Mouse (Mus musculus) layer of hippocampus, adult 18-20 months (tissue): ENCODE data around the gene Pctp. TPM values are rescaled to one million over a fixed set of nuclear protein-coding genes. Genes with fewer than 3 reads are reported as not detected.

Experiments used
- DNase-seq, 2 experiments: peaks; one replicate each; pipeline ENCODE4 v3.0.0; 2022; ENCODE audit warnings: low spot score in 2 of 2
- total RNA-seq, 2 experiments: library from RNA; stranded (reverse); gene quantifications; 2 replicates each; pipeline ENCODE4 v1.2.3; 2021

Pctp gene
- total RNA-seq, 2 experiments from 2014 or later: 1.5 to 1.8 TPM

DNA sequence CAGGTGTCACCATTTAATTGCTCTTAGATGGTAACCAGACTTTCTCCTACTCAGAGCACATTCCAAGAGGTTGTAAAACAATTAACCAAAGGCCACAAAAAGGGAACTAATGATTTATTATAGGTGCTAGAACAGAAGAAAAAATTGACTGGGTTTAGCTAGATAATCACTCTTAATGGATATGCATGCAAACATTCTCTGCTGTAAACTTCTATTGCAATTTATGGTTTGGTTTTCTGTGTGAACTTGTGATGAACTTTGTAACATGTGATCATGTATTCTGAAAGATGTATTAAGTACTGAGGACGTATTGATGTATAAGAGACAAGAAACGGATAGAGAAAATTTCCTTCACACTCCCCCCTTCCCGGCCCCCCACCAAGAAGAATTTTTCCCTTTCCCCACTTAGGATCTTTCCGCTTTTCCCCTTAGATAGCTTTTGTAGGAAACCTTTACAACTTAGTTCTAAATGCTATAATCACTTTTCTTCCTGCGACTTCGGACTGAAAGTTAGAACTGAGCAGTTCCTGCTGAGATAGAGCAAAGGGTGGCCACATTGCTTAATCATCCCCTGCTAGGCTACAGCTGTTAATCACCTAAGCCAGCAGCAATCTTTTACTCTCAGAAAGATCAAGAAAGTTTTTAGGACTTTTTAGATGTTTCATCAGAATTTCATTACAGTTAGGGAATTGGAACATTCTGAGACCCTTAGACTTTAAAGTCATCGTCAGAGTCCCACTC is 5.3 kb upstream of the Pctp start:
- no peak for DNase-seq

DNA sequence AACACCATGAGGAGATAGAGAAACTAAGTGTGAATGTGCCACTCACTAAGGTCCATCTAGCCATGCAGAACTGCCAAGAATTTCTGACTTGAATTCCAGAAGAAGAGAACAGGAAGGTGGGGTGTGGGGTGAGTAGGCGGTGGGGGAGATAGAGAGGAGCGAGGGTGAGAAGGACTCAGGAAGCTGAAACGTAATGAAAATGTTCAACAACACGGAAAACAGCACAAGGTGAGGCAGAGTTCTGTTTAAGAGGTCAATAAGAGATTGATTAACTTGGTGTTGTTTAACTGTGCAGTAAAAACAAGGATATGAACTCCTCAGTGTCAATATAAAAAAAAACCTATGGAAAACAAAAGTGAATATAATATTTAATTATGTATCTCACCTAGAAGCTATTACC is 3.4 kb upstream of the Pctp start:
- no peak for DNase-seq

DNA sequence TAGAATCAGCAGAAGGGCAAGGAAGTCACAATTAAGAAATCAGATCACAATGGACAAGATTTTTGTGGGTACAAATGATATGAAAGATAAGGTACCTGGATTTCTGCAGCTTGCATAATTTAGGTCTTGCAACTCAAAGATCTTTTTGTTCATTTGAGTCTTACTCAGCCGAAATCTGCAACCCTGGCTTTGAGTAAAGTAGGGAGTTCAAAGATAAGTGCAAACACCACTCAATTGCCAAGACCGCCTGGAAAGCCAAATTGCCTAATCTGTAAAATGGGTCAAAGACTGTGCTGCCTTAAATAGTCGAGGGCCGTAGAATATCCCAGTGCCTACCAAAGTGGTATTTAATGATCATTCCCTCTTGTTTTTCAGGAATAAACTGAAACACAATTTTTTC is 692 bp upstream of the Pctp start:
- DNase-seq: no peak

DNA sequence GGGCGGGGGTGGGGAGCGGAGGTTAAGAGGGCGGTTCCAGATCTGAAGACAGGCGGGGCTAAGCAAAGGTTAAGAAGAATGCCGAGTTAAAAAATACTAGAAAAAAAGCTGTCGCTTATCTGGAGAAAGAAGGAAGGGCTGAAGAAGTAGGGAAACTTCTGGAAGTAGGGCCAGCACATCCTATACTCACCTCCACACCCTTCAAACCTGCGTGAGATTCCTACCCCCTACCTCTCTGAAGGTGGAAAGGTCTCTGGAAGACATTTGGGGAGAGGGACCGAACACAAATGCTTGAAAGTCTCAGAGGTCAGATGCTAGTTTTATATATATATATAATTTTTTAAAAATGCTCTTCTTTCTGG is 274 bp upstream of the Pctp start:
- DNase-seq: no peak

DNA sequence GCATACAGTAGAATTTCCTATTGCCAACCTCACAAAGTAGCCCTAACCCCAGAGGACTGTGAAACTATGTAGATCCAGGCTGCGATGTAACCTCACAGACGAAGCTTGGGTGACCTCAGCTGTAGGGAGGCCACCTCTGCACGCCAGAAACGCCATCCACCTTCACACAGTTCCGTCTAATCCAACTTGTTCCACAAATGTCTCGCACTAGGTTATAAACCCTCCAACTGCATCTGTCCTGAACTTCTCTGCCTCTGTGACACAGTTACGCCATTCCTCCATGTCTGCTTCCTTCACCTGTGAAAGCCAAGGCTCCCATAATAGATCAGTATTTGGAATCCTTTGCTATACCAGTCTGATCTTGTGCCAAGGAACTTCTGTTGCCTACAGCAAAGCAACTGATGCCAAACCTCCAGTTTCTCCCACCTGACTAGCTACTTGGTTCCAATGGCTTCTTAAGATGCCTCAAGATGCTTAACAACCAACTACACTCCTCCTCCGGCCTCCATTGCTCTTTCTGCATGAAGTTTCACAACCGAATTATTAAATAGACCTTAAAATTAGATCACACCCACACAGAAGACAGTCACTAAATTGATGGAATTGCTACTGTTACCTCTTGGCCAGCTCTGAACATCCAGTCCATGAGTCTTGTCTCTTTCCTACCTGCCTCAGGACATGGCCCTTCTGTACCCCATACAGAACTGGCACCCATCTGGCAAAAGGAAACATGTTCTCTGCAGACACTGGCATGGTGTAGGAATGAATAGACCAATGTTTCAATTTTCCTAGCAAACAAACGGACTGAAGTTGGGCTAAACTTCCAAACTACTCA is 1.1 kb downstream of the Pctp start:
- no peak for DNase-seq

DNA sequence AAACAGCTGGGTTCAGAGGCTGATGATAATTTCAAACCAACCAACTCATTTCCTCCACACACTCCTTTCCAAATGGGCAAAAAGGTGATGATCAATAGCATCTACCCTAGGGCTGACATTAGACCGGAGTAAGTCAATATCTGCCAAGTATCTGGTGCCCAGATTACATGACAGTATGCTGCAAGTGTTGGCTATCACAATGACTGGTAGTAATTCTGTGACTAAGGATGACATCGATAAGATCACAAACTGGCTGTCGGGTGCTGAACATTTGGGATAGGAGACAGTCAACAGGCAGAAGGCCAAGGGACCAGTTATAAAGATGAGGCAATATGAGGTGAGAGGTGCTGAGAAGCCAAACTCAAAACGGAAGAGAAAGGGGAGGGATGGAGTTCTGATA is 2.0 kb downstream of the Pctp start:
- no peak for DNase-seq

DNA sequence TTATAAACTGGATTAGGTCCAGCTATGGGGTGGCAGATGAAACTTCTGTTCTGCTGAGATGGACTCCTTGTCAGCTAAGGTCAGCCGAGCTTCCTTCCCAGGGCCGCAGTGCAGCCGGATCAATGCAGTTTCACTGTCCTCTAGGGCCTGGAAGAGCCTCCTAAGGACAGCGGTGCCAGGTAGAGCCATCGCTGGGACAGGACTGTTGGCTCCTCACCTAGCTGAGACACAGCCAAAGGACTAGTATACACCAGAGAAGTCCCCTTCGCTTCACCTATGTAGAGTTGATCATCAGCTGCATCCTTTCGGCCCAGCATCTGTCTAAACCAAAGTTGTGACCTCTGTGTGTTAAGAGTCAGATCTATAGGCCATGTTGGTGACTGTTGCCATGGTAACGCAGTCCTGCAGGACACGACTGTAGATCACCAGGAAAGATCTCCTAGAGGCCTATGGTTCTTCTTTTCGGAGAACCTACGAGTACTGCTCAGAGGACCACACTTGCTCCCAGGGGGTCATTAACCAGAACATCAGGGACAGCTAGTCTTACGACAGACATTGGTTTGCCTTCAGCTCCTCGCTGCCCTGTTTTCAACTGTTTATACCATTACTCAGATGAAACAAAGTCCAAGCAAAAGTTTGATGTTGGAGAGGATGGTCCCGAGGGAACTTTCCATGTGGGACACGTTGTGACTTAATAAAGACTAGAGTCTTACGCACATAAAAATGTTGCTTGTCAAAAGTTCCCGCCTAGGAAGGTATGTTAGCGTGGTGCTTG is 3.5 kb downstream of the Pctp start:
- DNase-seq: no peak

DNA sequence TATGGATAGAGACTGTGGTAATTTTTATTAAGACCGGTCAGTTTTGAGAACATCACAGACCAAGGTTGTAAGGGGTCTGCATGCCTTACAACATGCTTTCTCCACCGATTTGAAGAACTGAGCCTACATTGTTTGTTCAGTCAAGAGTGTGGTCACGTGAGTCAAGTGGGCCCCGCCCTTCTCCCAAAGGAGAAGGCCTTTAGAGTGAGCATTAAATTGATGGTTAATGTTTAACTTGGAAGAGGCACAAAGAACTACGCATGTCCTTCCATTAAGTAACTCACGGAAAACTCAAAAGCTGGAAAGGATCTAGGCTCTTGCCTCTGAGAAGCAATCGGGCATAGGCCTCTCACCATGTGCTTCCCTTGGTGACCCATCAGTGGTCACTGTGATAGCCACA is 5.8 kb downstream of the Pctp start:
- no peak for DNase-seq

DNA sequence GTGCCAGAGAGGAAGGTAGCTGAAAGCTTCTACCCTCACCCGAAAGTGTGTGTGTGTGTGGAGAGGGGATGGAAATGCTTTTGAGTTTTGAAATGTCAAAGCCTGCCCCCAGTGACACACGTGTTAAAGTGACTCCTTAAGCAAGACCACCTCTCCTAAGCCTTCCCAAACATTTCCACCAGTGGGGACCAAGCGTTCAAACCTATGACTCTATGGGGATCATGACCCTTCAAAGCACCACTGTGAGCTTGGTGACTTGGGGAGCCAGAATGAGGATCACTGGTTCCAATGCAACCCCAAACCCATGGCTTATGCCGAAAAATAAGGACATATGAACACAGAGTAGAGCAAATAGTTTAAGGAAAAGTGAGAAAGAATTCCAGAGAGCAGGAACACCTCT is 6.3 kb downstream of the Pctp start:
- no peak for DNase-seq

DNA sequence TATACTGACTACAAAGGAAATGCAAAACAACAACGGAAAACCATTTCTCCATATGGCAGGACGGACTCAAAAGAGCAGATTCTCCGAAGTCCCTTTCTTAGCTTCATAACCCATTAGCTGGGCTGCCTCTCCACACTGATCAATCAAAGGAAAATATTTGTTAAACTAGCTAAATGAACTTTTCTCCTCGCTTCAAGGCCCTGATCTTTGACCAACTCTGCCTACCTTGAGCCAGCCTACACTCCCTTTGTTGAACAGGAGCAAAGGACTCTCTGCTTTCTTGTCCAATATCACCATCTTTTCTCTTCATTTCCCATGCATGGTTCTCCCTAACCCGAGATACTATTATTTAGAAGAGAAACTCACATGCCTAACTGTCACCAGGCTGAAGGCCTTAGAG is 7.1 kb downstream of the Pctp start:
- no peak for DNase-seq

DNA sequence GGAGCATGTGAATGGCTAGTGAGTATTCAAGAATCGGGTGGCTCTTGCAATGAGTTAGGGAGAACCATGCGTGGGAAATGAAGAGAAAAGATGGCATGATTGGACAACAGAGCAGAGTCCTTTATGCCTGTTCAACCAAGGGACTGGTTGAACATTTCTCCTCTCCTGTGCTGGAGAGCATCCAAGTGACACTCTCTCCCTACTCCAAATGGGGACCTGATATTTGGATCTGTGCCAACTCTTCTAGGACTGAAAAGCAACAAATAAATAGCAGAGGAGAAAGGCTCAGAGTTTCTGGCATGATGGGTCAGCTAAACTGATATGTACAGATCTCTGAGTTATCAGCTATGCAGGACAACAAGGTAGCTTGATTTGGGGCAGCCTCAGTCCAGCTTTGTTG is 8.0 kb downstream of the Pctp start:
- DNase-seq: no peak

DNA sequence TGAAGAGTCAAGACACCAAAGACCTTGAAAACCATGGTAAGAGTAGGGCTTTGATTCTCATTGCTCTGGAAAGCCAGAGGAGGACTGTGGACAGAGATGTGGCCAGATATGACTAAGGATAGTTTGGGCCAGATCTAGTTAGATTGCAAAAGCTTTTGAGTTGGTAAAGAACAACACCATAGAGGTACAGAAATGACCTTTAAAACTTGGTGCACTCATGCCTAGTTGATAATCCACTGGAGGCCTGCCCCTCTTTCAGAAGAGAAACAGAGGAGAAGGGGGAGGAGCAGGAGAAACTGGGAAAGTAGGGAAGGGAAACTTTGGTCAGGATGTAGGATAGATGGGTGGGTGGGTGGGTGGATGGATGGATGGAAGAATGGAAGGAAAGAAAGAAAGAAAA is 11.0 kb downstream of the Pctp start:
- no peak for DNase-seq

DNA sequence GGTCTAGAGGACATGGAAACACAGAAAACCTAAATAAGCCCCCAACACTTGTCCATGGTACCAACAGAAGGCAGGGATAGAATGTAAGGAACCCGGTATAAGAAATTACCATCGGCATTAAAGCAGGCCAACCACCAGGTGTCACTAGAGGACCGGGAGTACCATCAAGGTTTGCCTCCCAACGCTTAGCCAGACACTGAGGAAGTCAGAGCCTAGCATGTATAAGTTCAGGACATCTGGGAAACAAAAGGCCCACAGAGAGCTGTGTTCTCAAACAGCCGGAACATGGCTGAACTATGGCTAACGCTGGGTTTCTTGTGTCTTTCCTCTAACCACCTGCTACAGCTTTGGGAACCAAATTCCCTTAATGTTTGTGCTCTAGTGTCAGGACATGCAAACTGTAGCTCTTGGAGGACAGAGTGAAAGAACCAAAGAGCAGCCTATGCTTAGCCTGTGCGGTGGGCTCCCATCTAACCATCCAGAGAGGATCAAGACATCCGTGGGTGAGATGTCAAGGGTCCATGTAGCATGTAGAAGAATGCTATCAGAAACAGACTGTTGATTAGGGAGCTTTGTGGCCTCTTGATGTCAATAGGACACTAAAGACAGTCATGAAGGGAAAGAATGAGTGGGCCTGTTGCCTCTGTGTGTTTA is 13.6 kb downstream of the Pctp start:
- DNase-seq: peak; percentile 30 to 75

DNA sequence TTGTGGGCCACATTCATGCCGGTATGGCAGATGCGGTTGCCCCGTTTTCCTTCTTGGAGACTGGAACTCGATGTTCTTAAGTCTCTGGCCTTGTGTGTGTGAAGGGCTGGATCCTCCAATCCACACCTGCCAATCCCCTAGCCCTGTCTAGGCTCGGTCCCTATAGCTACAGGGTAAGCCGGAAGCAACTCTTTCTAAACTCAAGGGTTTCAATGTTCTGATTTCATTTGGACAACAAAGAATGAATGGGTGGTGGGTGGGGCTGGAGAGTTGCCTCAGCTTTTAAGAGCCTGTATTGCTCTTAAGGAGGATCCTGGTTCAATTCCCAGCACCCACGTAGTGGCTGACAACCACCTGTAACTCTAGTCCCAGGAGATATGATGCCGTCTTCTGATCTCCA is 16.2 kb downstream of the Pctp start:
- no peak for DNase-seq

DNA sequence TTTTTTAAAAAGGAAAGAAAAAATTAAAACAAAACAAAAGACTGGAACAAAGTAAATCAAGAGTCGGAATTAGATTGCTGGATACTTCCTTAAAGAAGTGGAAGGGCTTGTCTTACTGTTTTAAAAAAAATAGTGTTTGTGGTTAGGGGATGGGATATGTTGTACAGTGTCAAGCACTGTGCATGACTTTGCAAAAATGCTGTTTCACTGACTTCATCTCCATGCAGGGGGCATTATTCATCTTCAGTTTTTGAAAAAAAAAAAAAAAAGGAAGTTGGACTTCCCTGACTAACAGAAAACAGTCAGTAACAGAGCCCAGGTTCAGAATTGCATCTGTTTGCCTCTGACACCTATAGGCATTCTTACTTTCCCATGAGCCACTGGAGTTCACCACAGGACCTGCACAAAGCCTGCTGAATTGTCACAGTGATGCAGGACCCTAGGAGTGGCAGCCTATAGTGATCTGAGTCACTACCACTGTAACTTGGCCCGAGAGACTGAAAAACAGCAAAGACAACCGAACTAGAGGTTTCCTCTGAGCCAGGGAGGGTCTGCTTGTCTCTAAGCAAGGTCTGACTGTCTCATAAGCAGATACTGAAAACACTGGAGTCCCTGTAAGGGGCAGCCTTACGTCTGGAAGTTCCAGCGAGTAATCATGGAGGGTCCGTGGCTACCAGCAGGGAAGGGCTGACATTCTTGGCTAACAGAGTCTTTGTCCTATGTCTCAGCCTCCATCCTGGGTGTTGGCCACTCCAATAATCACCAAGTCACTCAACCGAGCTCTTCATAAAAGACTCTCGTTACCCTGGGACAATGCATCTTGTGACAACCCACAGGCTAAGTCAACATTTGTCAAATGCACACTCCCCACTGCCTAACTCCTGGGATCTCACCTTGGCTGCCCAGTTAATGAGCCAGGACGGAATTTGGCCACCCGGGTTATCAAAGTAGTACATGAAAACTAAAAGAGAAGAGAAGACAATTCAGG is 17.2 kb downstream of the Pctp start:
- no peak for DNase-seq

DNA sequence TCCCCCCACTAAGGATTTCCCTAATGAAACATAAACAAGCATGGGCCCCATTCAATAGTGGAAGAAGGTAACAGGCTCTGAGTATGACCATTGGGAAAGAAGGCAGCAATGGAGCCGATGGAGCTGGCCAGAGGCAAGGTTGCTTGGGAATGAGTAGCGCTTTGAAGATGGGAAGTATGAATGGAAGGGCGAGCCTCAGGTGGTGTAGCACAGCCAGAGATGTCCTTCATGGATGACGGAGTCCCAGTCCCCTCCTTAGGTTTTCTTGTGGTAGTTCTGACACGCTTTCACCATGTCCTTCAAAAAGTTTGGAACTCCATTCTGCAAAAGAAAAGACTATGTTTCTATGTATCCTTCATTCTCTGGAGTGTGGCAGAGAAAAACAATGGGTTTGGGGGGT is 18.3 kb downstream of the Pctp start:
- no peak for DNase-seq

DNA sequence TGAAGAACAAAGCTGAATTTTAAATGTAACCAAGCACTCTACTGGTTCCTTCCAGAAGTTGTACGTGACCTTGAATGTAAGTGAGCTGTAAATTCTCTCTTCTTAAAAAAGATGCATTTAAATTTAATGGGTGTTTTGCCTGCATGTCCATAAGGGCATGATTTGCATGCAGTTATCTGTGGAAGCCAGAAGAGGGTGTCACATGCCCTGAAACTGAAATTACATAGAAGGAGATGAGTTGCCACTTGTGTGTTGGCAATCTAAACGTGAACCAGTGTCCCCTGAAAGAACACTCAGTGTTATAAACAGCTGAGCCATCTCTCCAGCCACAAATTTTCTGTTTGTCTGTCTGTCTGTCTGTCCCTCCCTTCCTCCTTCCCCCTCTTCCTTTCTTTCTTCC is 19.8 kb downstream of the Pctp start:
- DNase-seq: no peak

DNA sequence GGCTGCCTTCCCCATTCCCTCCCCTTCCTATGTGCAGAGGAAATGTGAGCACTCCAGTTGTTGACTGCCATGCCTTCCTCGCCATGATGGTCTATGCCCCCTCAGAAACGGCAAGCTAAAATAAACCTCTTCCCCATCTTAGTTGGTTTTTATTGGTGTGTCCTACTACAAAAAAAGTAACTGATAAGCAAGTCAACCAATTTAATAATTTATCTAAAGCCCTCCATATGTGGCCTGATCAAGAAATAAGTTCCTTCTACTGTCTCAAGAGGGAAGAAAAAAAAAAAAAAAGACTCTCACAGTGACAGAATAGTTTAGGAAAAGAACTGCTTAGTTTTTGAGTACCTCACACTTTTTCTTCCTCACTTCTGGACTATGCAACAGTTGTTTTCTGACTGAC is 22.6 kb downstream of the Pctp start:
- DNase-seq: no peak

DNA sequence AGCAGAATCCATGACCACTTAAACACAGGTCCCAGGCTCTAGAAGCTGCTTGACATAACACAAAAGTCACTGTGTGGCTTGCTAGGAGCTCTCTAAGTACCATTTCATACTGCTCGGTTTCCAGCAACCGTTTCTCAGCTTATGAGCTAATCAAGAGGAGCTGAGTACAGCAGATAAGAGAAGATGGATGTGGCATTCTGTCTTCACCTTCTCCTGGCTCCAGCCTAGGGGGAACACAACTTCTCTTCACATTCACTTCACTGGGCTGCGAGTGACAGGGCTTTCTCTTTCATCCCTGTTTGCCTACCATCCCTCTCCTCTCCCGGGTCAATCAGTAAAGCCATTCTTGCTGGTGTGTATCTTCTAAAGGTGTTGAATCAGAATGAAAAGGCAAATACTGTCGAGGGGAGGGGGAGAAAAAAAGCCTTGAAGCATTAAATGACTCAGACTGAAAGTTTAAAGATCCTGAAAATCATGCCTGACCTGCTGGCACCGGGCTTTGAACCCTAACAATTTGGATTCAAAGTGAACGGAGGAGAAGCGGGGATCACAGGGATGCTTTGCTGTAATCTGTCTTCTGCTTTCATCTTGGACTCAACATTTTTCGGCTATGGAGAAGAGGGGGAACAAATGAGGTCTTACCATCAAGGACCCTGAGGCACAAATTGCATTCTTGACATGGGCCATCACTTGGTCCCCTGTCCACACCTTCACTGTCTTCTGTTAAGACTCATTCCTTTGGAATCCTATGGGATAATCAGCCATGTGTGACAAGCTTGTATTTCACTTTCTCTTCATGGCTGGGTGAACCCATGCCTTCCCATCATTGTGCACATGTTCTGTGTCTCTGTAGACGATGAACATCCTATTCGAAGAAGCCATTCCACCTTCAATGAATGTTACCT is 23.5 kb downstream of the Pctp start:
- no peak for DNase-seq
